Mouse (Mus musculus): ENCODE results near the gene Sash1.

DNA sequence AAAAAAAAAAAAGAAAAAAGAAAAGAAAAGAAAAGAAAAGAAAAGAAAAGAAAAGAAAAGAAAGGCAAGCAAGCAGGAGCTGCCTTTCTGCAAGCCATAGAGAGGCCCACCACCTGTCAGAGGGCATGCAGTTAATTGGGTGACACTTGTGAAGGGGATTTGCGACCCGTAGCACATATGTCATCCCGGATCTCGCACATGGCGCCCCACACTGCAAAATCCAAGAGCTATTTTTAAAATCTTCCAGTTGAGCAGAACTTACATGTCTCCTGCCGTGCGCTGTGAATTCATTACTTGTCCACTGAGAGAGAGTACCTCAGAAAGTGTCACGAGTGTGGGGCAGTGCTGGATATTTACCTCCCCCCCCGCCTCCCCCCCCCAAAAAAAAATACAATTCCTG, 60.0 kb downstream of the Sash1 start:
- TF ChIP-seq CTCF (IDR thresholded peaks at IDR 0.05; ENCODE audit: low read depth, low read length) (no peak), POLR2A (IDR thresholded peaks at IDR 0.05; ENCODE audit: borderline replicate concordance, low read depth, low read length) (no peak)

Data from bone marrow macrophage, adult 2 months (primary cell).